Mouse (Mus musculus) macrophage (primary cell): ENCODE data around the gene Tbcb. TPM values are rescaled to one million over a fixed set of nuclear protein-coding genes. Genes with fewer than 3 reads are reported as not detected.
"Not testable (repeated sequence)": the region's sequence is repeated elsewhere in the genome, so short reads cannot be mapped to it uniquely, and the experiment has no call there.

Experiments used
- H3K27ac ChIP-seq: fragments of 350-480 bp; formaldehyde crosslinking; 2 replicates; pipeline ENCODE4 v1.9.0; 2021
- H3K36me3 ChIP-seq: fragments of 350-480 bp; formaldehyde crosslinking; 2 replicates; pipeline ENCODE4 v1.9.0; 2021; ENCODE audit errors: inconsistent target
- H3K4me3 ChIP-seq: fragments of 350-480 bp; formaldehyde crosslinking; 2 replicates; pipeline ENCODE4 v1.9.0; 2021; ENCODE audit errors: inconsistent target
- H3K79me2 ChIP-seq: fragments of 350-480 bp; formaldehyde crosslinking; 2 replicates; pipeline ENCODE4 v1.9.0; 2021; ENCODE audit errors: inconsistent target
- WGBS: methylation state at CpG from one replicate; pipeline ENCODE4 v1.1.7; 2026; ENCODE audit warnings: inconsistent platforms; ENCODE audit not compliant: missing documents; 5-methylcytosine and 5-hydroxymethylcytosine counted together
- polyA plus RNA-seq: library from polyadenylated mRNA; stranded (reverse); fragments of 250-400 nt; gene quantifications from 3 replicates; pipeline ENCODE4 v1.2.4, GENCODE M21; 2018; ENCODE audit warnings: inconsistent platforms

Gene Tbcb
- polyA plus RNA-seq, 1 experiment from 2014 or later: 57.6 TPM

DNA sequence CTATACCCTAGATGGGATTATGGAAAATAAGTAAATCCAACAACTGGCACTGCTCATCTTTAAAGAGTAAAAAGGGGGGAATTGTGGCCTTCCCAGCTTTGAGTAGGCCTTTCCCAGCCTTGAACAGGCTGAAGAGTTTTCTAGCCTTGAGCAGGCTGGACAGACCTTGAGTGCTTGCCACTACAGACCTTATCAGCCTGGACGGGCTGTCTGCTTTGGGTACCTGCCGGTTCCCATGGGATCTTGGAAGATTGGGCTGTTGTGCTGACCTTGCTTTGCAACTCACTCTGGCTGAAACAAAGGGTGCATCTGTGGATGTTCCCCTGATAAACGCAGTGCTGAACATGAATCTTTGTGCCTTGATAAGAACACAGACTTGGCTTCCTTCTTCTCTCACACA, 18.2 kb downstream of the Tbcb start:
- H3K36me3 ChIP-seq: no peaks in the 10 kb centered on the region
- whole genome bisulfite sequencing: 93% methylated on average over 3 of the region's 3 CpGs
- H3K79me2 ChIP-seq: no peaks in the 10 kb centered on the region
- H3K27ac ChIP-seq: no peak overlapping the region
- H3K4me3 ChIP-seq: no peak overlapping the region

DNA sequence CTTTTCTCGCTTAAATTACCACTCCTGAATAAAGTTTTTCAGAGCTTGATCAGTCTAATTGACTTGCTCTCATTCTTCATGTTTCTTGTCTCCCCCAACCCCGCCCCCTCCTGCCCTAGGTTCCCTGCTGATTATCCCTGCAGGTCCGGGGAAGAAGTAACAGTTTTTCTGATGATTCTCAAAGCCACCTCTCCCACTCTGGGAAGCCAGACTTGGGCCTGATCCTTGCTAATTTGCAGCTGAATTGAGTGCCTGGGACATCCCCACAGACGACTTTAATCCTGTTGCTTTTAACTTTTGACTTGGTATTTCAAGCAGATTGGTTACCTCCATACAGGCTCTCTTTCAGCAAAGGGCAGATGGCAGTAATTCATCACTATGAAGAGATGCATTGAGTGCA, 21.0 kb downstream of the Tbcb start:
- 63% methylated on average over 3 of the region's 4 CpGs for WGBS
- Histone ChIP-seq H3K27ac (no peak overlapping the region), H3K79me2 (no peaks in the 10 kb centered on the region), H3K36me3 (no peaks in the 10 kb centered on the region), H3K4me3 (no peak overlapping the region)

DNA sequence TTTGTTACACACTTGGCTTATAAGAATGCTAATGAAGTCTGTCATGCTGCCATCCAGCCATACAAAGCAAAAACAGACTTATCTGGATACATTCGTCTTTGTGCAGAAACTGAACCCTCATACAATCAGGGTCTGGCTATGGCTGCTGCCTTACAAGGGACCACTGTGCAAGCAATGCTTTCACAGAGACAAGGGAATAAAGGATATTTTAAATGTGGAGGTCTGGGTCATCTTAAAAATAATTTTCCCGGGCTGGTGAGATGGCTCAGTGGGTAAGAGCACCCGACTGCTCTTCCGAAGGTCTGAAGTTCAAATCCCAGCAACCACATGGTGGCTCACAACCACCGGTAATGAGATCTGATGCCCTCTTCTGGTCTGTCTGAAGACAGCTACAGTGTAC, 25.7 kb downstream of the Tbcb start:
- H3K4me3 ChIP-seq, H3K27ac ChIP-seq, H3K36me3 ChIP-seq, H3K79me2 ChIP-seq: not testable (repeated sequence)
- 69% methylated on average over 5 of the region's 5 CpGs for WGBS

DNA sequence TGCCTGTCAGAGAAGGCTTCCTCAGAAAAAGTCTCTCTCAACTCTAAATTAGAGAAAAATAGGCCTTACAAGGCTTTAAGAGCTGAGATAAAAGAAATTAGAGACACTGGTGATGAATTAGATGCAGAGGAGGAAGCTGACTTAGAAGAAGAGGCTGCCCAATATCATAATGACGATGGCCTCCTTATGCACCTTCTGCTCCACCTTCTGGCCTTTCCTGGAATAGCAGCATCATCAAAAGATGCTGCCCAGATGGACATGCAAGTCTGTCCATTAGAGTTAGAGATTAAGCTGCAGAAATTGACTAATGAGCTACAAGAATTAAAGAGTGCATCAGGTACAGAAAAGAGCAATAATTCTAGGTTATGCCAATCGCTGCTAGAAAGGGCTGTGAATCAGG, 26.7 kb downstream of the Tbcb start:
- Histone ChIP-seq H3K36me3 (no peaks in the 10 kb centered on the region), H3K4me3 (no peak overlapping the region), H3K79me2 (no peaks in the 10 kb centered on the region), H3K27ac (no peak overlapping the region)
- 14% methylated on average over 2 of the region's 2 CpGs for WGBS

DNA sequence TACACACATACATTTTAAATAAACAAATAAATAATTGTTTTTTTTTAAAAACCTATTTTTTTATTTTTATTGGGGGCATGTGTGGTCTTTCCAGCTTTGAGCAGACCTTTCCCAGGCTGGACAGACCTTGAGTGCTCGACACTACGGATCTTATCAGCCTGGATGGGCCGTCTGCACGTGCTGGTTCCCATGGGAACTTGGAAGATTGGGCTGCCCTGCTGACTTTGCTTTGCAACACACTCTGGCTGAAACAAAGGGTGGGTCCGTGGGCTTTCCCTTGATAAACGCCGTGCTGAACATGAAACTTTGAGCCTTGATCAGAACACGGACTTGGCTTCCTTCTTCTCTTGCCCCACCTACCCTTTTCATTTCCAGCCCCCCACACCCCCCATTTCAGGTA, 27.7 kb downstream of the Tbcb start:
- no peaks in the 10 kb centered on the region for H3K79me2 ChIP-seq
- 49% methylated on average over 8 of the region's 8 CpGs for WGBS
- H3K27ac ChIP-seq: no peak overlapping the region
- H3K36me3 ChIP-seq: no peaks in the 10 kb centered on the region
- H3K4me3 ChIP-seq: no peak overlapping the region

DNA sequence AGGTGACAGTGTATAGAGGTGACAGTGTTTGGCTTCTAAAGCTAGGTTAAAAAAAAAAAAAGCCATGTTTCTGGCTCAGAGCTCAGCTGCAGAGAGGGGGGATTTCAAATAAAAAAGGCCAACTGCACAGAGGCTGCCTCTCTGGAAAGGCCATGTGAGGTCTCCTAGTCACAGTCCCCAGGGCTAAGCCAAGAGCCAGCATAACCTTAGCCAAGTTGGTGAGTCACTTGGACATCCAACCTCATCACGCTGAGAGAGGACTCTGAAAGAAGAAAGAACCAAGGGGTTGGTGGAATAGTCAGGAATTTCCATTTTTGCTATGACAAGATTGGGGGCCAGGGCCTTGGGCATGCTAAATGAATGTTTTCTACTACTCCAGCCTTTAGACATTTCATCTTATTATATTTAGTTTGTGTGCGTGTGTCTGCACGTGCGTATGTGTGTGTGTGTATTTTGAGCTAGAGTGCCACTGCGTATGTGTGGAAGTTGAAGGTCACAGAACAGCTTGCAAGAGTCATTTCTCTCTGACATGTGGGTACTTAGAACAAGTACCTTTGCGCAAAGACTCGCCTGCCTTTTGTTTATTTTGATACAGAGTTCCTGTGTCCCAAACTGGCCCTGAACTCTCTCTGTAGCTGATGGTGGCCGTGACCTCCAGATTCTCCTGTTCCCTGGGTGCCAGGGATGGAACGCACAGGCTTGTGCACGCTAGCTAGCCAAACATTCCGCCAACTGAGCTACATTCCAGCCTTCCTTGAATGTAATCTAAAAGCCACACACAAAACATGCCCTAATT, 29.0 kb downstream of the Tbcb start:
- H3K4me3 ChIP-seq: no peak overlapping the region
- H3K36me3 ChIP-seq: no peaks in the 10 kb centered on the region
- WGBS: 96% methylated on average over 11 of the region's 11 CpGs
- H3K79me2 ChIP-seq: no peaks in the 10 kb centered on the region
- no peak overlapping the region for H3K27ac ChIP-seq

DNA sequence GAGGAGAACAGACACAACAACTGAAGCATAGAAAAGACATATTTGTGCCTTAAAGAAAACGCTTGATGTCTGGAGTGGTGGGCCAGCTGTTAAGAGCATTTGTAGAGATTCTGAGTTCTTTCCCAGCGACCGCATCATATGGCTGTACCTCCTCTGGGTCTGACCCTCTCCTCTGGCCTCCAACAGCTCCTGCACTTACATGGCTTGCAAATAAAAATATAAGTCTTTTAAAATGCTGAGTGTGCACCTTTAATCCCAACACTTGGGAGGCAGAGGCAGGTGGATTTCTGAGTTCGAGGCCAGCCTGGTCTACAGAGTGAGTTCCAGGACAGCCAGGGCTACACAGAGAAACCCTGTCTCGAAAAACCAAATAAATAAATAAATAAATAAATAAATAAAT, 31.4 kb downstream of the Tbcb start:
- not testable (repeated sequence) for H3K79me2 ChIP-seq, H3K36me3 ChIP-seq, H3K4me3 ChIP-seq, H3K27ac ChIP-seq
- WGBS: 100% methylated on average over 3 of the region's 5 CpGs

DNA sequence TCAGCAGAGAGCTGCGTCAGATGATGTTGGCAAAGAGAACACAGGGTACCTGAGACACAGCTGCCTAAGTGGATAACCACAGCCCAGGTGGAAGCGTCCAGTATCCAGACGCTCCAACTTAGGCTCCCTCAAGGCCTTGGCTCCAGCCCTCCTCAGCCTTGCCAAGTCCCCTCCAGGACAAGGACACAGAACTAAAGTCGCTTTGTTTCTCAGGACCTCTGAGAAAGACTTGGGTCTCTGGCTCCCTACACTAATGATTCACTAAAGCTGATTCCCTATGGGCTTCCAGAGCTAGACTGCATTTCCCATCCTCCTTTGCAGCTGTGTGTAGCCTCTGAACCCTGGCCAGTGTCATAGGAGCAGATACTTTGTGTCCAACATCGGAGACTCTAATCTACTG, 31.9 kb downstream of the Tbcb start:
- WGBS: 94% methylated on average over 5 of the region's 5 CpGs

DNA sequence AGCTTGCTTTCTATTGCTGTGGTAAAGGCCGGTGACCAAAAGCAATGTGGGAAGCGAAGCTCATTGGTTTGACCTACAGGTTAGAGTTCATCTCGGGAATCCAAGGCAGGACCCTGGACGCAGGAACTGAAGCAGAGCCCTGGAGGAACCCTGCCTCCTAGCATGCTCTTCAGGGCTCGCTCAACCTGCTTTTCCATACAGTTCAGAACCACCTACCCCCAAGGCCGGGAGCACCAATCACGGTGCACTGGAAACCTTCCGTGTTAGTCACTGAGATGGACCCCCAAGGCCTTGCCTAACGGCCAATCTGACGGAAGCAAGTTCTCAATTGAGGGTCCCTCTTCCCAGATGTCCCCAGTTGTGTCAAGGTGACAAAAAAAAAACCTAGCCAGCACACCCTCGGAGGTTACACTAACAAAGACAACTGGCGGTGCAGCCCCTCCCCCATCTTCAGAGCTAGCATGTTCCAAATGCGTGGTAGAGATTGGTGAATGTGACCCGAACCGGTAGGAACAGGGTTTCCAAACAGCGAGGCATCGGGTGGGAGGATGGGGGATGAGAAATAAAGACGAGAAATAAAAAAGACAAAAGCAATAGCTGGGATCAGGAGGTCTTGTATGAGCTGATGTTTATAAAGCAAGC, 32.5 kb downstream of the Tbcb start:
- Histone ChIP-seq H3K4me3 (no peak overlapping the region), H3K79me2 (peaks cover 2% of the 10 kb centered on the region), H3K36me3 (no peaks in the 10 kb centered on the region), H3K27ac (no peak overlapping the region)
- 88% methylated on average over 18 of the region's 18 CpGs for WGBS

More for the DNA sequence above, 31.9 kb downstream of the Tbcb start:
- Histone ChIP-seq H3K36me3 (no peaks in the 10 kb centered on the region), H3K27ac (no peak overlapping the region), H3K4me3 (no peak overlapping the region), H3K79me2 (no peaks in the 10 kb centered on the region)

DNA sequence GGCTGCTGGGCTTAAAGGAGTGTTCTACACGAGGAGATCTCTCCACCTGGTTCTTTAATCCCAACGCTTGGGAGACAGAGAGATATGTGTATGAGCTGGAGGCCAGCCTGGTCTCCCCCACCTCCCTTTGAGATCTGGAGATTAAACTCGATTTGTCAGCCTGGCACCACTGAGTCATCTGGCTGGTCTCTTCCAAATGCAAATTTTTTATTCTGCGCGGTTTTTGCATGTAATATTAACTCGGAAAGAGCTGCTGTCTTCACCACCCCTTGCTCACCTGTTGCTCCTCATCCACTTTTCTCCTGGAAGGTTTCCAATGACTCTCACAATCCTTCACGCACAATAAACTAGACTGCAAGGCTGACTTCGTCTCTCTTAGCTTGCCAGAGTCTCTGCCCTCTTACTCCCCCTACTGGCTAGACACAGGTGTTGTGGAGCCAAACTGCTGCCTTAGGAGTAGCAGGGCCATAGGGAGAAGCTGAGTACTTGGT, 33.5 kb downstream of the Tbcb start, which contains the start of gene Capns1:
Gene Capns1 (minus strand): TSS at position 331 of the 491 bp plus-strand sequence.
- Histone ChIP-seq H3K27ac (no peak within 1 kb of the TSS), H3K36me3 (no peaks in the 10 kb centered on the region), H3K4me3 (no peak within 1 kb of the TSS), H3K79me2 (peaks cover 11% of the 10 kb centered on the region)
- WGBS: 13% methylated on average over 8 of the region's 8 CpGs

DNA sequence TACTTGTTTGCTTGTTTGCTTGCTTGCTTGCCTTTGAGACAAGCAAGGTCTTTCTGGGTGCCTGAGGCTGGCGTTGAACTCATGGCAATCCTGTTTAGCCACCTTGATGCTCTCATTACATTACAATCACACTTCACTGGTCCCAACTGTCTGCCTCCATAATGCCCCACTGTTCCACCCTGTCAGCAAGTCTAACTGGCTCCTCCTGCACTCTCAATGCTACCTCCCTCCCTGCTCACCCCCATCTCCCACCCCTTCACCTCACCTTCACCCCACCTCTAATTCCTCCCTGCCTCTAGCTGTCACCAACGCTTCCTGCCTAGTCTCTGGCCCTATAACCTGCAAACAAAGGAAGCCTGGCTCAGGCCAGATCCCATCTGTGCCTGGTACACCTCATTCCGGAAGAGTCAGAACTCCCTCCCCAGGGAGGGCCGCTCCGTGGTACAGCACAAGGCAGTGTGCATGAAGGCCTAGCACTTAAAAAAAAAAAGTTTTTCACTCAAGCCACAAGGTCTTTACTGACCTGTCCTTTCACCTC, 34.4 kb downstream of the Tbcb start:
- Histone ChIP-seq H3K79me2 (peaks cover 20% of the 10 kb centered on the region), H3K36me3 (peaks cover 3% of the 10 kb centered on the region; the same call in 1 of the 2 replicates), H3K27ac (no peak overlapping the region), H3K4me3 (no peak overlapping the region)
- 51% methylated on average over 5 of the region's 5 CpGs for WGBS

DNA sequence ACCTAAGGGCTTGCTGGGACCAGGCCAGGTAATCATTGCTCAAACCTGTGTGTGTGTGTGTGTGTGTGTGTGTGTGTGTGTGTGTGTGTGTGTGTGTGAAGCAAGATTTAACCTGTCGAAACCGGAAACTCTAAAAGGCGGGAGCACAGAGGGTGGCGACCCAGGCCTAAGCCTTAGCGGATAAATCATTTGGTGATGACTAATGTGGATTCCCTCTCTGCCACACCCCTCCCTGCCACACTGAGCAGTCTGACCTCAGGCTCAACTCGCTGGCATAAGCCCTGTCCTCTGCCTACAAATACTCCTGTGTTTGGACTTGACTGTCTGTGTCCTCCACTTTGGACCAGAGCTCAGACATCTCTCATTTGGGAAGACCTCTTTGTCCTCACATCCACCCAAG, 35.9 kb downstream of the Tbcb start:
- WGBS: 34% methylated on average over 3 of the region's 6 CpGs
- H3K36me3 ChIP-seq: peaks cover 18% of the 10 kb centered on the region
- H3K4me3 ChIP-seq: no peak overlapping the region
- H3K27ac ChIP-seq: no peak overlapping the region
- H3K79me2 ChIP-seq: peaks cover 35% of the 10 kb centered on the region

DNA sequence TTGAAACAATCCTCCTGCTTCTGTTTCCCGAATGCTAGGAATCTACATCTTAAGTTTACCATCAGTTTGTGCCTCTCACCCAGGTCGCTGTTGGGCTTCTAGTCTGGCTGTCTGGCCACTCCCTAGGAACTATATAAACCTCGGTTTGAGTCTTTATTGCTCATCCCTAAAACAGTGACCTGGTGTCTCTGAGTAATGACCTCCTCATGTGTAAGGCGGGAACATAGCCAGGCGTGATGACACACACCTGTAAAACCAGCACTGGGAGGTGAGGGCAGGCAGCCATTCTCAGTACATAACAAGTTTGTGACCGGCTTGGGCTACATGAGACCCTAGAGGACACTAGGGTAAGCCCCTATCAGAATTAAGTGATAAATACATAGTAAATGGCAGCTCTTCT, 36.6 kb downstream of the Tbcb start:
- Histone ChIP-seq H3K4me3 (no peak overlapping the region), H3K36me3 (peaks cover 25% of the 10 kb centered on the region), H3K27ac (no peak overlapping the region), H3K79me2 (peaks cover 39% of the 10 kb centered on the region)
- WGBS: 73% methylated on average over 6 of the region's 6 CpGs

DNA sequence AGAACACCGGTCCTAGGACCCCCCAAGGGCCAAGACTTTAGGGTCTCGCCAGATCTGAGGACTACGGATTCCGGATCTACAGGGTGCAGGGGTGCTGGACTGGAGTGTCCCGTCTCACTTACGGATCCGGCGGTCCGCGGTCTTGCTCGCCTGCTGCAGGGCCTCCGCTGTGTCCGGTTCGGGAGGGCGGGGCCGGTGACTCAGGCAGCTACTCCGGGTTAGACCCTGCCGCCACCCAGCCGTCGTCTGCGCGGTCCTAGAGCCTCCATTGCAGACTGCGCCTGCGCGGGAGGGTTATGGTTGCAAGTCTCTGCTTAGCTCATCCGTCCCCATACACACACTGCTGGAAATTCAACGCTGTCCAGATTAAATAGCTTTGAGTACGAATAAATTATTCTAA, 37.2 kb downstream of the Tbcb start:
- 0% methylated on average over 28 of the region's 28 CpGs for WGBS
- Histone ChIP-seq H3K4me3 (peak overlapping the region; percentile 99), H3K27ac (peak overlapping the region; percentile 94), H3K79me2 (peaks cover 44% of the 10 kb centered on the region), H3K36me3 (peaks cover 31% of the 10 kb centered on the region)
